Mouse (Mus musculus) fibroblast of lung, adult 2 months (primary cell): ENCODE results near the gene Ralgps1.
"Not testable (repeated sequence)": the region's sequence is repeated elsewhere in the genome, so short reads cannot be mapped to it uniquely, and the experiment has no call there.

Source experiments
- DNase-seq: peaks from one replicate; pipeline ENCODE4 v3.0.0-alpha.2; 2011; ENCODE audit warnings: low read depth

The Ralgps1 gene

DNA sequence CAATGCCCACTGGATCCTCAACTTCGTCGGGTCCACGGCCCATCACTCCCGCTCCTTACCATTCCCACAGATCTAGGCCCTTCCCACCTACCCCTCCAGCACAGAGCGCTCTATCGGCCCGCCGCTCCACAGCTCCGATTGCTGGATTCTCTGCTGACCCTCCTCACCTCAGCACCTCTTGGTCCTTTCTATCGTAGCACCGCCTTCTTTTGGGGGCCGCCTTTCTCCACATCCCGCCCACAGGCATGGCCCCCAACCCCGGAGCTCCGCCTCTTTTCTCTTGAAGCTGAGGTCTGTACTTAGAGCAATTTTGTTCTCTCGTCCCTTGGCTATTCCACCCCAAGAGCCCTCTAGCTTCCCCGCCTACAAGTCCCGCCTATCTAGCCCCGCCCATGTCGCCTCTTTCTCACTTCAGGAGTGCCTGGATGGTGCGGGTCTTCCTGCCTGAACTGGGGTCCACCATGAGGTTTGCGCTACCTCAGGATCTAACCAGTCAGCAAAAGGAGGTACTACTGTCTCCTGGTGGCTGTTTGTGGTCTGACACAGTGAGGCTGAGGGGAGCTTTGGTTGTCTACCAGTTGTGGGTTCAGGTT lies 239.7 kb downstream of the Ralgps1 start, which contains the start of gene Garnl3:
Garnl3 (minus strand) TSS at position 155 of the 593 bp plus-strand sequence.
- peak; percentile 36 for DNase-seq

DNA sequence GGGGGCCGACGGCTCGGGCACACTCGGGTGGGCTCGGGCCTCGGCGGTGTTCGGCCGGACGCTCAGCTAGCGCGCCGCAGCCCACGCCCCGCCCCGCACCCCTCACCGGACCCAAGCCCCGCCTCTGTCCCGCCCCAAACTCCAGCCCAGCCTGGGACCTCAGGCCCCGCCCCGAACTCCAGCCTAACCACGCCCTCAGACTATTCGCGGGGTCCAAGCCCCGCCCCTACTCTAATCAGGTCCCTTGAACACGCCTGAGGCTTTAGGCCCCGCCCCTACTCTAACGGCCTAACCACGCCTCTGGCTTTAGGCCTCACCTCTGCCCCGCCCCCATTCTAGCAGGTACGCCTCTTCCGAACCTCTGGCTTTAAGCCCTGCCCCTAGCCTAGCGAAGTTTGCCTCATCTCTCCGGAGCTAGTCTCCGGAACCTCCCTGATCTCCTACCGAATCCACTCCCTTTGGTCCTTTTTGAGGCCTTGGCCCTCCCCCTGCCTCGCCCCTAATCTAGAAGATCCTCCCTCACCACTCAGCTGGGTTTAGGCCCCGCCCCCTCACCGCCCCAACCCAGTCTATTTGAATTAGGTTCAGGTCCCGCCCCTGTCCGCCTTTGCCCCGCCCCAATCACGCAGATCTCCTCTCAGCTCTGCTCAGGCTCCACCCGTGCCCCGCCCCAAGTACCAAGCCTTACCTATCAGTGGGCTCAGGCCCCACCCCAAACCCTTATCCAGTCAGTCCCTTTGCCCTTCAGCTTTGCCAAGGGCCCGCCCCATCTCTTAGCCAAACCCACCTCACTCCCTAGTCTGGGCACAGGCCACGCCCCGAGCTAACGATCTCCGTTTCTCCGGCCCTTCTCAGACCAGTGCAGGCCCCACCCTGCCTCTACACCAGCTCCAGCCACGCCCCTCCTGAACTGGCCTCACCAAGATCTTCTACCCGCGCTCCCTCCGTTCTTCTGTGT lies 240.5 kb downstream of the Ralgps1 start:
- DNase-seq: peak; percentile 95

DNA sequence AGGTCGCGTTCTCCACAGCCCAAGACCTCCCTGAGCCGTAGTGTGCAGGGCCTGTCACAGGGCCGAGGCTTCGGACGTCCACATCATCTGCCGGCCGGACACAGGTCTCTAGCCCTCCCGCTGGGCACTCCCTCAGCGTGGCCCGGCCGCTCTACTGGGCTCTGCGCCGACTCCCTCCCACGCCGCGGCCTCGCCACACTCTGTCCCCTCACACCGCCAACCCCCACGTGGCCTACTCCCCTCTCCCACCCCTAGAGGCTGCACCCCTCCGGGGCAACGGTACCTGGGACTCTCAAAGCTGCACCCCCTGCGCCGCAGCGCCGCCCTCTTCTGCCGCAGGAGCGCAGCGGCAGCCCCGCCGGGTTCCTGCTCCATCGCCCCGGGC lies 241.2 kb downstream of the Ralgps1 start:
- no peak for DNase-seq

DNA sequence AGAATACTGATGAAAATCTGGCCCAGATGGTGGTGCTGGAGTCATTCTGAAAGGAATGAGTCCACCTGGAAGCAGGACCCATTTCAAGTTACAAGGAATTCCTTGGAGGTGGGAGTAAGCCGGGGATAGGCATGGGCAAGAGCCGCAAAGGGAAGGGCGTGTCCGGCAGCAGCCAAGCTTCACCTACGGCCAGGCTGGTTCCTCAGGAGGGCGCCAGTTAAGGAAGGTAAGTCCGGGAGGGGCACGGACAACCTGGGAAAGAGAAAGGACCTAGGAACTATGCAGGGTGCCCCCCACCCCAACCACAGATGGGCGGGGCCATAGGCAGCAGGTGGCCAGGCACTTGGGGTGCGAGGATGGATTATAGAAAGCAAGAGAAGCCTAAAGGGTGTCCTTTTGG lies 241.6 kb downstream of the Ralgps1 start:
- DNase-seq: no peak

DNA sequence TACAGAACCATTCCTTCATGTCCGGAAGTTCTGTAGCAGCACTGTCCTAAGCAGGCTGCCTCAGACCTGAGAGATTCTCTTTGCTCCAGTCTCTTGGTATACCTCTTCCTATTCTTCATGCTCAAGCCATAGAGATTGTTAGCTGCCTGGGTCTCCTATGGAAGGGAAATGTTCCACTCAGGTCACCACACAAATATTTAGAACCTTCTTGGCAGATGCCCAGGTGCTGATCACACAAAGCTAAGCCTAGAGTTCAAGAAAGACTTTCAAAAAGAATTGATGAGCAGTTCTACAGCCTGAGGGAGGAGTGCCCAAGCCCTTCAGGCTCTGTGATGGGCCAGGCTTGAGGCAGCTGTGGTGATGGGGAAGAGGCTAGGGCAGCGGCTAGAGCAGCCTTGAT lies 242.3 kb downstream of the Ralgps1 start:
- DNase-seq: no peak

DNA sequence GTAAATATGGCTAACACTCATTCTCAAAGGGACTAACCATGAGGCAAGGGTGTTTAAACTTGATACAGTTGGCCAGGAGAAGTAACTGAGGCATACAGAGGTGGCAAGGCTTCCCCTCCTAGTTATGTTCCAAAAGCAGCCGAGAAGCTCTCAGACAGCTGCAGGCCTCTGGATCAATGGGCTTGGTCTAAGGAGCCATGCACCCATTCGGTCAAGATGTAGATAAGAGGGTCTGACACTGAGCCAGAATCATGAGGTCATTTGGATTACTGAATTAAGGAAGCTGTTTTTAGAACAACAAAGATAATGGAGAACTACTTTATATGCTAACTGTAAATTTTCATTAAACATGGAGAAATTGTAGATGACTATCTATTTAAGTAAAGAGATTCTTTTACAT lies 244.0 kb downstream of the Ralgps1 start:
- no peak for DNase-seq

DNA sequence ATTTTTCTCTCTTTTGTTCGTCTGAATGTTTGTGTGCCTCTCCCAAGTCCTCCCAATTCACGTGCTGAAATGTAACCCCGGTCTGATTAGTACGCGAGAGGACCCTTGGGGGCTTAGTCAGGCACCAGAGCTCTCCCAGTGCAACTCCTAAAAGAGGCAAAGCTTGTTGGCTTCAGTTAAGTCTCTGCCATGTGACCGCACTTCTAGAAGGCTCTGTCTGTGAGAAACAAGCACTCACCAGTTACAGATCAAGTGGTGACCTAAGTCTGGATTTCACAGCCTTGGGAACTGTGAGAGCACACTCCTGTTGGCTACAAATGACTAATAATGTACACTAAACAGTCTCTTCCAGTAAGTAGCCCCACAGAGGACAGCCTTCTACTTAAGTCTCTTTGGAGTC lies 248.4 kb downstream of the Ralgps1 start:
- peak; percentile 61 for DNase-seq

DNA sequence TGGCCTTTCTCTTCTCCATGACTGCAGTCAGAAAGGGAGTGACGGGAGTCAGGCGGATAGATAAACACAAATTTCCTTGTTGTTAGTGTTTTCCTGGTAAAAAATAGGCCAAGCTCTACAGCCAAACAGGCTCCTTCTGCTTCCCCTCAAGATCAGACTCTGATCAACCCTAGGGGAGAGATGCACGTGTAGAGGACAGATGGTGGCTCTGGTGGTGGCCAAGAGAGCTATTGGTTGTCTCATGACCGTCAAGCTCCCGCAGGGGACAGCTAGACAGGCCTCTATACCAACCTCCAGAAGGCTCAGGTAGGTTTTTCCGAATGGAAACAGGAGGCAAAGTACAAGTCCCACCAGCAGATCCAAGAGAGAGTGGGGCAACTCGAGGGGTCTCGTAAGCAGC lies 270.8 kb downstream of the Ralgps1 start:
- DNase-seq: no peak

DNA sequence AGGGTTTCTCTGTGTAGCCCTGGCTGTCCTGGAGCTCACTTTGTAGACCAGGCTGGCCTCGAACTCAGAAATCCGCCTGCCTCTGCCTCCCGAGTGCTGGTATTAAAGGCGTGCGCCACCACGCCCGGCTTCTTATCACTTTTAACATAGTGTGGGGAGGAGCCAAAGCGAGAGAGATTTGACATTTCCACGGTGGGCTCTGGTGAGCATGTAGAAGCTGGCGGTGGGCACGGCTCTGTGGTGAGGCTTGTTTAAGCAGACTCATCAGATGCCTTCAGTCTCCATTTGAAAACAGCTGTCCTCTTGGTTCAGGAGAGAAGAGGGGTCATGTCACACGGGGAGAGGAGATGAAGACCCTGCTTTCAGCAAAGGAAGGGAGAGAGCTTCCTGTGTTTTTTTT lies 274.0 kb downstream of the Ralgps1 start:
- DNase-seq: not testable (repeated sequence)

DNA sequence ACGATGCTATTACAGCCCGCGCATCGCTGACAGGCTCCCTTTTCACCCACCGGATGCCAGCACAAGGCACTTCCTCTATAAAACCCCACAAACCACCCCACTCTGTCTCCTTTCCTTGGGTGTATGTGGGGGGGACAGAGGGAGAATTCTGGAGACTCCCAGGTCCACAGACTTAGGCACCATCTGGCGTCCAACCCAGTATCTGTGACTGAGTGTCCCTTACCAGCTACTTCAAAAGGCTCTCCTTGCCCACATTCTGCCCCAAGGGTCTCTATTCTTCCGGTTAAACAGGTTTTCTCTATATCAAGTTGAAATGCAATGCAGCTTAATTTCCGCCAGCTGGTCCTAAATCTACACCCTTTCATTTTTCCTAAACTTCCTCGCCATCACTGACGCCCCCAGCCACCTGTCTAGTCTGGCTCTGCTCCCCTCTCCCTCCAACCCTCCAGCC lies 276.0 kb downstream of the Ralgps1 start:
- DNase-seq: no peak

DNA sequence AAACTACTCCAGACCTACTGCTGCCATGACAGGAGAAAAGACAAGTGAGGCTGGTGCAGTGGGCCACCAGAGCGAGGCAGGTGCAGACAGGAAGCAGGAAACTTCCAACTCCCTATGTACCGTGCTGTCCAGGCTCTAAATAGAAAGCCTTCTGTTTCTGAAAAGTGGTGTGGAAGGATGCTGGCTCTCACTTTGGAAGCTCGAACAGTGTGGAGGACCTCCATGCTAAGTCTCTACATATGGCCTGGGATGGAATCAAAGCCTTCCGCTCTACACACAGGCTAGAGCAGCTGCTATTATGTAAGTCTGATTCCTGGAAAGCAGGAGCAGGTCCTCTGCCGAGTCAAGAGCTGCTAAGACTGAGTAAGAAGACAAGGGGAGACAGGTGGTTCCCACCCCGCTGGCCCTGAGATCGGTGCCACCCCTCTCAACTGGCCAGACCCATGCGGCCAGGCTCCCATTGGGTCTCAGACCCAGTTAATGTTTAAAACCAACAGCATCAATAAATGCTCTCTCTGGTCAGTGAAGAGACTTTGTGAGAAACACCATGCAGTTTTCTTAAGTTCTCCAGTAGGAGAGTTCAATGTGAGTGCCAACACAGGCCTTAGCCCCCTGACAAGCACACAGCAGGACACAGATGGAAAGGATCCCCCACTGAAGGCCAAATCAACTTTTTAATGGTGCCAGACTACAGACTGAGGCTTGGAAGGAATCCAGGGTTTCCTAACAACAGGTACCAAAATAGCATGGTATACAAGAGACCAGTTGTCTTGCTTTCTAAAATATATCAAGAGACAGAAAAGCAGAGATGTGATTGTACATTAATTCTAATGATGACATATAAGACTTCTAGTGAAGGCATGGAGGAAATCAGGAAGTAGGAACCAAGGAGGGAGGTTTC lies 280.4 kb downstream of the Ralgps1 start:
- DNase-seq: no peak

DNA sequence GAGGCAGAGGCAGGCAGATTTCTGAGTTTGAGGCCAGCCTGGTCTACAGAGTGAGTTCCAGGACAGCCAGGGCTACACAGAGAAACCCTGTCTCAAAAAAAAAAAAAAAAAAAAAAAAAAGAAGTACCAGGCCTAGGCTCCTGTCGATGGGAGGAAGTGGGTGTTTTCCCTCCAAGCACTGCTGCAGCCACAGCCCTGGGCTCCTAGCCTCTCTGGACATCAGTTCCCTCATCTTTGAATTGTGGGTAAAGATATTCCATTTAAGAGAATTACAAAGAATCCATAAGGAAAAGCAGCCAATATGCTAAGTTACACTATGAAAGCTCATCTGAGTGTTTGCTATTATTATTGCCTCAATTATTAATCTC lies 281.3 kb downstream of the Ralgps1 start:
- not testable (repeated sequence) for DNase-seq

DNA sequence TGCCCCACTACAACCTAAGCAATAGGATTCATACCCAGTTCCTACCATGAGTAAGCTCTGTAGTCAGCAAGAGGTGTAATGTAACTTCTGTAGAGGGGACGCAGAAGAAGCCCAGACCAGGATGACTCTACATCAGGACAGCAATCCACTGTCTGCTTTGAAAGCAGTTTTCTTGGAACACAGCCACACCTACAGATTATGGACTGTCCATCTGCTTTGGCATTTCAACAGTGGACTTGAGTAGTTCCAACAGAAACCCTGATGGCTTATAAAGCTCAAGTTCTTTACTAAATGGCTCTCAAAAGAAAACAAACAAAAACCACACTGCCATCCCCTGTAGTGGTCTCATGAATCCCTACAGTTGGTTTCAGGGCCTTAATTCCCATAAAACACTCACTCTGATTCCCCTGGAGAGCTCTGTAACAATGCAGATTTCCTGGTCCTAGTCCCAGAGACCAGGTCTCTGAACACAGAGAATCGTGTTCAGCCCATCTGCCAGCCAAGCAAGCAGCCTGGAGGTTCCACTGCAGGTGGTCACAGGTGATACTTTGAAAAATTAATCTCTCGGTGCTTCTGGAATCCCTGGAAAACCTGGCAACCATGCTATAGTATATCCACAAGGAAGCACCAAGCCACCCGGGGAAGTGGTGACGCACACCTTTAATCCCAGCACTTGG lies 281.8 kb downstream of the Ralgps1 start:
- no peak for DNase-seq

DNA sequence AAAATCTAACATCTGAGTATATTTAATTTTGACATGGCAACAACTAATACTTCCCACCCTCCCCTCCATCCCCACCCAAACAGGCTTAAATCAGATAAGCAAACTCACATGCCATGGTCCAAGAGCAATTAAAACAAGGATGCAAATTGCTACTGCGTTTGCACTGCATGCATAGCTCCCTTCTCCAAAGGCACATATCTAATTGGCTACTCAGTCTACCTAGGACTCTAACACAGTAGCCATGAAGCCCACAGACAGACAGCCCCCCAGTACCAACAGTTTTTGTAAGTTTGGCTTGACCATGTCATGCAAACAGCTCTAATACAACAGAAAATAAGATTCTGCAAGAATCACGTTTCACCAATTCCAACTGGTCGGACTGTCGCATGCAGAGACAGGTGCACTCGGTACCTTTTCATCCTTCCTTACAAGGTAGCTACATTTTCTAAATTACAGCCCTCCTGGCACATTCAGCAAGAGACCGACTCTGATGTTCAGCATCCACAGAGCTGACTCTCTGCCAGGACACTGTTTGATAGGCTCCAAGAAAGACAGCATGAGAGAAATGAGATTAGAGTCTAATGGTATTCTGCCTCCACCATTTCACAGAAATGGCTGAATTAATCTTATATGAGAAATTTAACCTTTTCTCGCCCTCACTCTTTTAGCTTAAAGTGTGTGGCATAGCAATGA lies 284.5 kb downstream of the Ralgps1 start:
- no peak for DNase-seq

DNA sequence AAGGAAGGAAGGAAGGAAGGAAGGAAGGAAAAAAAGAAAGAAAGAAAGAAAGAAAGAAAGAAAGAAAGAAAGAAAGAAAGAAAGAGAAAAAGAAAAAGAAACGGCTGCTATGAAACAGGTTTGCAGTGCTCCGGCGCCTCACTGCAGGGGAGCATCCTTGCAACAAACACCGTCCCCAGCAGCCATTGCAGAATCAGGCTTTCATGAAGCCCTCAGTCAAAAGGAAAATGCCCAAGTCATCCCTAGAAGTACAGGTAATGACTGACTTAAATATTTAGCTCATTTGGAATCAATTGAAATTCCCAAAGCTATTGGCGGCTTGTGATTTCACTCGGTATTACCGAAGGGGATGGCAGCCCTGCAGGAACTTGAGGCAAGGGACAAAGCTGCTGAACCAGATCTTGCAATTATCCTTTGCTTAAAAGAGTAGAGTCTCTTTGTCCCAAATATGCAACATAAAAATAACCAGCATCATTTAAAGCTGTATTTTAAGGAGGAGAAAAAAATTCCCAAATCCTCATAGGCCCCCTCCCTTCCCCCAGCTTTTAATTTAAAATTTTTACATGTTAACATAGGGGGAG lies 285.2 kb downstream of the Ralgps1 start:
- no peak for DNase-seq

DNA sequence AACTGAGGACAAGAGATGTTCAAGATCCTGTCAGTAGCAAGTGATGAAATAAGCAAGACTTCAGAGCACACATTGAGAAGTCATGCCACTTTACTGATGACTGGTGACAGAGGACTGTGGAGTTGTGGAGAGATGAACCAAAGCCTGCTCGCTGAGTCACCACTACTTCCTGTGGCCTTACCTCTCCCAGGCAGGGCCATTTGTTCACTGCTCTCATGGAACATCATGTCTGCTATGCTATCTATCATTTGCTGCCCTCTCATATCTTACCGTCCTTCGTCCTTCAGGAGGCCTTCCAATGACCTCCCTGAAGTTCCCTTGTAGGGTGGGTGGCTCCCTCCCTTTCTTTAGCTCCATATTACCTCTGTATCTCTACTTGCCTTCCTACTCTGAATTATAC lies 287.1 kb downstream of the Ralgps1 start:
- no peak for DNase-seq
